Mouse (Mus musculus) cortical plate, adult 2 months (tissue): Measurements from ENCODE around the gene Prrt2. TPM values are rescaled to one million over a fixed set of nuclear protein-coding genes. Genes with fewer than 3 reads are reported as not detected.

Source experiments
- H3K27ac ChIP-seq: fragments of 200-500 bp; 2 replicates; pipeline ENCODE4 v1.5.1; 2012; ENCODE audit warnings: low read length, control low read depth, inconsistent platforms; ENCODE audit not compliant: insufficient read depth
- H3K4me1 ChIP-seq: fragments of 200-500 bp; 2 replicates; pipeline ENCODE4 v1.6.1; 2011; ENCODE audit warnings: low read length; ENCODE audit not compliant: control insufficient read depth, insufficient read depth
- H3K4me3 ChIP-seq: fragments of 200-500 bp; 2 replicates; pipeline ENCODE4 v1.5.1; 2011; ENCODE audit warnings: mild to moderate bottlenecking, low read length, control low read depth; ENCODE audit not compliant: insufficient read depth
- CTCF ChIP-seq: fragments of 200-500 bp; IDR thresholded peaks from 2 replicates; pipeline ENCODE4 v1.5.1; 2011; ENCODE audit warnings: mild to moderate bottlenecking, control low read depth, low read length; ENCODE audit not compliant: insufficient read depth; ENCODE audit errors: extremely low read depth
- POLR2A ChIP-seq: fragments of 200-500 bp; IDR thresholded peaks from 2 replicates; pipeline ENCODE4 v1.6.1; 2011; ENCODE audit warnings: mild to moderate bottlenecking, low read length, control low read depth; ENCODE audit not compliant: insufficient read depth; ENCODE audit errors: extremely low read depth
- polyA plus RNA-seq: library from polyadenylated mRNA; depleted of rRNA; stranded (reverse); fragments of >200 nt; gene quantifications from 2 replicates; pipeline ENCODE4 v1.2.3, GENCODE M21; 2012; rRNA removed

Prrt2 gene
- polyA plus RNA-seq, 1 experiment = 405 TPM

DNA sequence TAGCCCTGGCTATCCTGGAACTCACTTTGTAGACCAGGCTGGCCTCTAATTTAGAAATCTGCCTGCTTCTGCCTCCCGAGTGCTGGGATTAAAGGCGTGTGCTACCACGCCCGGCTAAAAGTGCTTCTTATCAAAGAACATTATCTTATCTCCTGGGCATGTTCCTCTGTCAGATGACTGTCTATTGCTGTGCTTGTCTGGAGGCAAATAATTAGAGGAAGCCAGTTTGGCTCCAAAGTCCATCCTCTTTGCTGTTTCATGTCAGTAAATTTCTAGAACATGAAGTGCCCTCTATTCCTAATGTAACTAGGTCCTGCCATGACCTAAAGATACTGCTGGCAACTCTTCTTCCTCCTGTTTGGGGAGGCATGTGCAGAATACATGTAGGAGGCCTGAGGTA is 39.0 kb downstream of the Prrt2 start:
- Histone ChIP-seq H3K4me3 (no peak overlapping the region), H3K27ac (no peak overlapping the region), H3K4me1 (peaks cover 5% of the 10 kb centered on the region; the same call in 1 of the 2 replicates)
- no peak for TF ChIP-seq POLR2A
- no peak for TF ChIP-seq CTCF

DNA sequence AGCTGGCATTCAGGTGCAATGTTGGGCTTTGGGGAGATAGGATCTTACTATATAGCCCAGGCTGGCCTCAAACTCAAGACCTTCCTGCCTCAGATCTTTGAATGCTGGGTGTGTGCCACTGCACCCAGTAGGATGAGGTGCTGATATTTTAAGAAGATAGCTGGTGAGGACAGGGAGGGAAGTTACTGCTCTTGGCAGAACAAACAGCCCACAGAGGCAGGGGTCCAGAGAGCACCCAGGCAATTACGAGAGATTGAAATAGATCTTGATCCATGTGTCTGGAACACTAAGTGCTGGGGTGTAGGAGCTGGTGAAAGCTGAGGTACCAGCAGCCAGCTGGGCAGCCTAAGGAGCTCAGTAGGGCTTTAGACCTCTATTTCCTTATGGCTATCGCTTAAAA is 39.4 kb downstream of the Prrt2 start:
- H3K4me1 ChIP-seq = peaks cover 6% of the 10 kb centered on the region; the same call in 1 of the 2 replicates

DNA sequence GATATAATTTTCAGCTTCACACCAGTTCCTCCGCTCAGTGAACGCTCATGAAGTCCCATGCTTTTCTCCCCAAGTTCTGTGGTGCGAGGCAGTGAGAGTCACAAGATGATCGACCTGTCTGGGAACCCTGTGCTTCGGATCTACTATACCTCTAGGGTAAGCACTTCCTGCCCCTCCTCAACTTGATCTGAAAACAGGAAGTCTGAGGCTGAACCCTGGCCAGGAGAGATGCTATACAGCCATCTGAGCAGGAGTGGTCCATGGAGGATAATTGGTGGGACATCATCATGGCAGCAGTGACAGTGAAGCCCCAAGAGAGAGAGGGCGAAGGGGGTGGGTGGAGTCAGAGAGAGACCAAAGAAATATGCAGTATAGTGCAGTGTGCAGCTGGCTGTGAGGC is 42.2 kb downstream of the Prrt2 start:
- TF ChIP-seq CTCF (no peak), POLR2A (no peak)
- H3K4me3 ChIP-seq = no peak overlapping the region
- H3K4me1 ChIP-seq = peaks cover 6% of the 10 kb centered on the region; the same call in 1 of the 2 replicates
- H3K27ac ChIP-seq = no peak overlapping the region

More for the DNA sequence above, 39.4 kb downstream of the Prrt2 start:
- Histone ChIP-seq H3K27ac (no peak overlapping the region), H3K4me3 (no peak overlapping the region)
- TF ChIP-seq POLR2A (no peak), CTCF (no peak)

DNA sequence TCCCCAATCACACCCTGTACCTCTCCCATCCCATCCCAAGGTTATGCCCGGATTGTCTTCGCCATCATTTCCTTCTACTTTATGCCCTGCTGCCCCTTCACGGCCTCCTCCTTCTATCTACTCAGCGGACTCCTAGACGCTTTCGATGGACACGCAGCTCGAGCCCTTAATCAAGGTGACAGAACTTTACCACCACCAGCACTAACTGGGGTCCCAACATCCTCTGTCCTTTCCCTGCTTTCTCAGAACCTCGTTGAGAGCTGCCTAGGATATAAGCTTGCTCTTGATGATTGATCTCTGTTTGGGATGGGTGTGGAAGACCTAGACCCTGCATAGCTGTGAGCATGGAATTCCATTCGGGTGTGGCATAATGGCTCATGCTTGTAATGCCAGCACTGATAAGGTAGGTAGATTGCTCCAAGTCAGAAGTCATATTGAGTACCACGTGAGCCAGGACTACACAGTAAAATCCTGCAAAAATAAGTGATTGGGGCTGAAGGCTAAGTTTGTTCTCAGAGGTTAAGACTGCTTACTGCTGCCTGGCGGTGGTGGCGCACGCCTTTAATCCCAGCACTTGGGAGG is 44.0 kb downstream of the Prrt2 start:
- TF ChIP-seq CTCF (no peak), POLR2A (no peak)
- H3K4me3 ChIP-seq = peak overlapping the region; percentile 85
- H3K27ac ChIP-seq = 0 out of 2 replicates have a peak overlapping the region, but pooled peaks have one; percentile 26
- peaks cover 6% of the 10 kb centered on the region; the same call in 1 of the 2 replicates for H3K4me1 ChIP-seq

DNA sequence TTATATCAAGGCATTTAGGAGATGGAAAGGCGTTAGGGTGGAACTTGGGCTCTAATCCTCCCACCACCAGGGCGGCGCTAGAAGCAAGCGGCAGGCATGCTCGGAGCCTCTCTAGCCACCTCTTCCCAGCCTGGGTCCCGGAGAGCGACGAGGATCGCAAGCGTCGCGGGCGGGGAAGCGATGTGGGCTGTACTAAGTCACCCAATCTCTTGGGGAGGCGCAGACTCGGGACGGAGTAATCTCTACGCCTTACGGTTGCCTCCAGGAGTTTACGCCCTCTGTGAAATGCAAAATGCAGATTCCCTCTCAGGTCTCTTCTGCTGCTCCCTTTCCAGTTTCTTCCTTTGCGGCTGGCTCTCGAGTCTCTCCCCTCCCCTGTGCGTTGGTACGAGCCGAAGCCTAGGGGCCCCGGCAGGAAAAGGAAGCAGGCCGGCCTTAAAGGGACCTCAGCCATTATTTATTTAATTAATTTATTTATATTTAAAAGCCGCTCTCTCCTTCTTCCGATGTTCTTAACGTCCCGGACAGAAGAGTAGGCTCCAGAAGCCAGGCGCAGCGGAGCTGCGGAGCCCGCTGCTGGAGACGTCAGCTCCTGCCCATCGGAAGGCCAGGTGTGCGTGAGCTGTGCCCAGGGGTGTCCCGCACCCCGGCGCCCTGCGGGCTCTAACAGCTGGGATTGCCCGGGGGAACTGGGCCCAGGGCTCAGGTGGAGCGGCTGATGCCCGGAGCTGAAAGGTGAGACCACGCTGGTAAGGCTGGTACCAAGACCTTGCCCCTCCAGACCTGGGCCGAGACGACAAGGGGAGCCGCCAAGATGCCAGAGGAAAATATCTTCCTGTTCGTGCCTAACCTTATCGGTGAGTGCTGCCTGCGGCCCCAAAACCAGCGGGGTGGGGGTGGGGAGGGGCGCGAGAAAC is 44.8 kb downstream of the Prrt2 start, which contains the start of gene Cdiptos:
Gene Cdiptos (minus strand): TSS at position 149 of the 917 bp plus-strand sequence.
- TF ChIP-seq POLR2A (0 out of 2 replicates have a peak, but pooled peaks have one; percentile 18), CTCF (peak; percentile 92)
- peak within 1 kb of the TSS; percentile 96 for H3K27ac ChIP-seq
- H3K4me1 ChIP-seq = peaks cover 6% of the 10 kb centered on the region; the same call in 1 of the 2 replicates
- peak within 1 kb of the TSS; percentile 85 for H3K4me3 ChIP-seq

DNA sequence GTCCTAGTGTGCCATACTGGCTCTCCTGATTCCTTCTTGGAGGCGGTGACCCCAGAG is 45.3 kb downstream of the Prrt2 start, which contains the start of gene Cdipt:
Gene Cdipt (plus strand): TSS at position 22 of the 57 bp plus-strand sequence.
- H3K4me3 ChIP-seq = peak within 1 kb of the TSS; percentile 85
- TF ChIP-seq POLR2A (no peak), CTCF (no peak)
- peaks cover 6% of the 10 kb centered on the region; the same call in 1 of the 2 replicates for H3K4me1 ChIP-seq
- peak within 1 kb of the TSS; percentile 96 for H3K27ac ChIP-seq

DNA sequence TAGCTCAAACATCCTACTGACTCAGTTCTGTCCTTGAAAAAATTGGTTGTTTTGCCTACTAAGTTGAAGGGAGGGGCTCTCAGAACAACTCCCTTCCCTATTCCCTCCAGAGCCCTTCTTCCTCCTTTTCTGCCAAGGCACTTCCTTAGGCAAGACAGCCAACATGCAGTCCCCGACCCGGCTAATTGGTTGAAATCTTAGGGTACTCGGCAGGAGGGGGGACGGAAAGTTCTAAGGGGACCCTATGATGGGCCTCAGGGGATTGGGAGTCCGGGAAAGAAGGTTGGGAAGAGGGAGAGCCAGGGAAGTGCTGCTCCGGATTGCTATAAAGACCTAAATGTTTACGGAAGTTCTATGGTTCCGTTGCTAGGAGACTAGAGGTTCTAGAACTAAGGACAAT is 45.5 kb downstream of the Prrt2 start:
- H3K4me1 ChIP-seq = peaks cover 6% of the 10 kb centered on the region; the same call in 1 of the 2 replicates
- no peak overlapping the region for H3K27ac ChIP-seq
- H3K4me3 ChIP-seq = peak overlapping the region; percentile 85
- no peak for TF ChIP-seq POLR2A
- TF ChIP-seq CTCF = no peak

Other genes starting within 250 kb of the Prrt2 start
- gene Ypel3, start 244.3 kb downstream of the Prrt2 start, polyA plus RNA-seq = 539 and 545 TPM in 2 replicates
- gene Tbx6, start 239.7 kb downstream of the Prrt2 start, polyA plus RNA-seq = 1.4 and 1.6 TPM in 2 replicates
- 75.4 and 77.7 TPM in 2 replicates for gene Ppp4c, start 228.7 kb downstream of the Prrt2 start, polyA plus RNA-seq
- gene Fam57b, start 223.5 kb downstream of the Prrt2 start, polyA plus RNA-seq = 108 and 124 TPM in 2 replicates
- 0.67 TPM in 1 of 2 replicates, not detected in the other for gene 4930451I11Rik, start 189.6 kb downstream of the Prrt2 start, polyA plus RNA-seq
- gene Doc2a, start 173.8 kb downstream of the Prrt2 start, polyA plus RNA-seq = 45.9 and 52.6 TPM in 2 replicates
- gene Hirip3, start 159.2 kb downstream of the Prrt2 start, polyA plus RNA-seq = 58.5 and 69.2 TPM in 2 replicates
- 55.6 and 59.3 TPM in 2 replicates for gene Ino80e, start 158.8 kb downstream of the Prrt2 start, polyA plus RNA-seq
- gene Taok2, start 136.5 kb downstream of the Prrt2 start, polyA plus RNA-seq = 103 and 104 TPM in 2 replicates
- gene Tmem219, start 98.3 kb downstream of the Prrt2 start, polyA plus RNA-seq = 31.9 and 35.9 TPM in 2 replicates
- 188 and 198 TPM in 2 replicates for gene Kctd13, start 92.3 kb downstream of the Prrt2 start, polyA plus RNA-seq
- 55.7 and 63.8 TPM in 2 replicates for gene Asphd1, start 71.6 kb downstream of the Prrt2 start, polyA plus RNA-seq
- gene Sez6l2, start 70.6 kb downstream of the Prrt2 start, polyA plus RNA-seq = 236 and 261 TPM in 2 replicates
- gene Cdipt, start 45.3 kb downstream of the Prrt2 start, polyA plus RNA-seq = 252 and 253 TPM in 2 replicates
- gene Cdiptos, start 45.1 kb downstream of the Prrt2 start, polyA plus RNA-seq = 1.1 and 2.0 TPM in 2 replicates
- 8.0 and 8.2 TPM in 2 replicates for gene Mvp, start 6.6 kb downstream of the Prrt2 start, polyA plus RNA-seq
- 1.8 and 2.2 TPM in 2 replicates for gene Pagr1b, start 4.7 kb downstream of the Prrt2 start, polyA plus RNA-seq
- gene Pagr1a, start 3.9 kb downstream of the Prrt2 start, polyA plus RNA-seq = 41.1 and 50.4 TPM in 2 replicates
- 97.1 and 109 TPM in 2 replicates for gene Gm42742, start 114 bp downstream of the Prrt2 start, polyA plus RNA-seq
- 157 and 173 TPM in 2 replicates for gene Maz, start 5.8 kb upstream of the Prrt2 start, polyA plus RNA-seq
- 8.6 and 10.1 TPM in 2 replicates for gene Kif22, start 21.3 kb upstream of the Prrt2 start, polyA plus RNA-seq
- gene Zg16, start 66.1 kb upstream of the Prrt2 start, polyA plus RNA-seq = 0.31 TPM in 1 of 2 replicates, not detected in the other
- gene AI467606, start 70.1 kb upstream of the Prrt2 start, polyA plus RNA-seq = 2.6 and 2.8 TPM in 2 replicates
- 0.74 and 0.77 TPM in 2 replicates for gene Qprt, start 101.0 kb upstream of the Prrt2 start, polyA plus RNA-seq
- gene Spn, start 116.6 kb upstream of the Prrt2 start, polyA plus RNA-seq = 0.15 and 0.19 TPM in 2 replicates
- gene Cd2bp2, start 174.8 kb upstream of the Prrt2 start, polyA plus RNA-seq = 85.0 and 99.3 TPM in 2 replicates
- gene Tbc1d10b, start 187.3 kb upstream of the Prrt2 start, polyA plus RNA-seq = 70.4 and 76.0 TPM in 2 replicates
- gene Mylpf, start 187.7 kb upstream of the Prrt2 start, polyA plus RNA-seq = 2.0 and 2.2 TPM in 2 replicates
- 13.5 and 15.5 TPM in 2 replicates for gene Zfp553, start 211.8 kb upstream of the Prrt2 start, polyA plus RNA-seq
- gene Sept1, start 211.9 kb upstream of the Prrt2 start, polyA plus RNA-seq = 9.2 and 10.4 TPM in 2 replicates
- gene Zfp771, start 223.1 kb upstream of the Prrt2 start, polyA plus RNA-seq = 109 and 110 TPM in 2 replicates
- 33.0 and 37.4 TPM in 2 replicates for gene Dctpp1, start 239.5 kb upstream of the Prrt2 start, polyA plus RNA-seq